Mouse (Mus musculus) urinary bladder, adult 18-20 months (tissue): ENCODE data around the gene Abcb11.
"Not testable (repeated sequence)": the region's sequence is repeated elsewhere in the genome, so short reads cannot be mapped to it uniquely, and the experiment has no call there.

Experiments used
- DNase-seq, 2 experiments: peaks; one replicate each; pipeline ENCODE4 v3.0.0; 2022; ENCODE audit warnings: low spot score in 2 of 2, mixed read lengths in 2 of 2

Abcb11 gene

DNA sequence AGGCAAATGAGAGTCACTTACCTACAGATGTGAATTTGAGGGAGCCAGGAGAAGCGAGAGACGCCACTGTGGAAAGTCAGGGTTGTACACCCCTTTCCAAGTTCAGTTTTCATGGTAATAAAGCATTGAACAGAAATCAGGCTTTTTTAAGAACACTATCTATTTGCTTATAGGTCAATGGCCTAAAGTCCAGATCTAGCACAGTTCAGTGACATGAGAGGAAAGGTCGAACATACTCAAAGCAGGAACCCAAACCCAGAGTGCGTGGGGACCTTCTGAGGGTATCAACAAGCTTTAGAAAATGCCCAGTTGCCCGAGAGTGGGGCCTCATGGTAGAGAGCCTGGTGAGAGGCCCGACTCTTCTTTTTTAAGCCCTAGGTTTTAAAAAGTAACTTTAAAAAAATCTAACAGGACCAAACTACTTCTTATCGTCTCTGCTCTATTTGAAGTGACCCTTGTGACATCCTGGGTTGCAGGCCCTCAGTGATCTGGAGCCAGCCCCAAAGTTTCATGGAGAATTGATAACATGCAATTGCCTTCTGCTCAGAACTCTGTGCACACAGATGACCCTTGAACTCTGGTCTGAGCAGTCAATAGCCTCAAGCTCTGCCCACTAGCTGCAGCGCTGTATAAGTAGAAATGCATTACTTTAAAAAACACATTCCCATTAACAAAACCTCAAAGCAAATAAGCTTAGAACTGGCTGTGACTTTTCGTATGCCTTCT, at the start of gene Abcb11:
Abcb11 (minus strand) TSS at position 121 of the 726 bp plus-strand sequence.
- no peak for DNase-seq

- no peak for DNase-seq
Measured at GRCm38 (mm10) chr2:69386118-69386871, 43.9 kb upstream of the Abcb11 start.

DNA sequence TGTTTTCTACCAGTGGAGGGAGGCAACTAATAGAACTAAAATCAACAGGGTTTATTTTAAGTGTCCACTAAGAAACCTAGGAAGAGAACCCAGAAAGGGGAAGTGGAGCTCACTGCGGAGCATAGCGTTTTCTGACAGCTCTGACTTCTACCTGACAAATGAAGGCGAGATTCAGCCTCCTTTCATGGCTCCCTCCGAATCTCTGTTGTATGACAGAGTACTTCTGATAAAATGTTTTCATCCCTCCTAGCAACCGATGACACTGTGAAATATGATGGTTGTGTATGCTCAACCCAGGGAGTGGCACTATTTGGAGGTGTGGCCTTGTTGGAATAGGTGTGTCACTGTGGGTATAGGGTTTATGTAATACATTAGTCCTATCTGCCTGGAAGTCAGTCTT, 40.4 kb upstream of the Abcb11 start:
- DNase-seq, result no peak

DNA sequence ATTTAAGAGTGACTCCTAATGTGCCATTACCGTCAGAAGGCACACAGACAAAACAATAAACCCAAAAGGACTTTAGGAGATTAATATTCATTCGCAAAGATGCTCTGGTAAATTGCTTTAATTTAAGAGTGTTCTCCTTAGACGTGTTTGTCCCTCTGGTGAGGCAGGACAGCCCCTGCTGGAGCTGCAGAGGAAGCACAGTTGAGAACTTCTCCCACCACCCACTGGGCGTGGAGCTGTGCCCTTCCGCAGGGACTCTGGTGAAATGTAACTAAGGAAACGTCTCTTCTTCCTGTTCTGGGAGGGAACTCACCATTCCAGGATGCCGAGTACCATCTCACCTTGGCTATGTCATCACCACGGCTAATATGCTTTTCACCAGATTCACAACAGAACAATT, 39.3 kb upstream of the Abcb11 start:
- no peak for DNase-seq

DNA sequence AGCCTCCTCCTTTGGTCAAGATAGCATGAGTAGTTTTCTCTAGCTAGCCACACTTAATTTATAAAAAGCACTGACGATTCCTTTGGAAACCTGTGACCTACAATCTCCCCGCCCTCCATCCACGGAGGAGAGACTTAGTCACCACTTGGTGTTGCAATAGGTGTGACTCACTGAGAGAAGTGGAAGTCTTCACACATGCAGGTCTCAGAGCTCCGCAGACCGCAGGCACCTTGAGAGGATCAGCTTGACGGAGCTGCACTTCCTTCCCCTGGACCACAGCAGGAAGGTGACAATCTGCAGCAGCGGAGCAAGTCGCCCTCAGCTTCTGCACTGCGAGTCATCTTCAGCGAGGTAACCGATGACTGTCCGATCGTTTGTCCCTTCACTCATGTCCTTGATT, 37.9 kb upstream of the Abcb11 start, which contains the start of gene Dhrs9:
Dhrs9 (plus strand) TSS at position 165 of the 400 bp plus-strand sequence.
- peak; percentile 40 to 59 for DNase-seq

DNA sequence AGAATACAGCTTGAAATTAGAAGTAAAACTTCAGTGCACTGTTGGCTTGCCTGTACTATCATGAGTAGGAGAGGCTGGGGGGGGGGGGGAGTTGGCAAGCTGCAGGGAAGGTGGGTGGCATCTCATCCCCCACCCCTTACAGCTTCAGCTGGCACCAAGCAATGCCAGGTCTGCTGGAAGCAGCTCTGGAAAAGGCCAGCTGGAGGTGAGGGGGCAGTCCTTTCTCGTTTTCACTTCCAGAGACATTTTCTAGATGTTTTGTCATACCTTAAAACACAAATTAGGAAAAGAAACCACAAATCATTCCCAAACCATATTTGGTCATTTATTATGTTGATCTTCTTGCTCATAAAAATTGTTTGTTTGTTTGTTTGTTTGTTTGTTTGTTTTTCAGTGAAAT, 37.4 kb upstream of the Abcb11 start:
- DNase-seq, result no peak

DNA sequence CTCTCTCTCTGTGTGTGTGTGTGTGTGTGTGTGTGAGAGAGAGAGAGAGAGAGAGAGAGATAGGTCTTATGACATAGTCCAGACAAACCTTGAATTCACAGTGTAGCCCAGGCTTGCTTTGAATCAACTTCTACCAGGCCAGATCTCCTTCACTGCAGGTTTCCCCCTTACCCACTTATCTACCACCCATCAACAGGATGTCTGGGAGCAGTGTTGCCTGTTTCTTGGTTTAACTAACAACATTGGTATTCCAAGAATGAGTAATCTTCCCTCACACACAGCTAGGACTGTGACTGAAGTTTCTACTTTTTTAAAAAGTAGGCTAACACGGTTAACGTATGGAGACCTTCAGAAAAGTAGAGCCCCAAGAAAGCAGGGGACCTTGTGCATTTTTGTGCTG, 34.4 kb upstream of the Abcb11 start:
- DNase-seq, result no peak

GRCm38 (mm10) chr2:69365275-69365674, 22.9 kb upstream of the Abcb11 start:
- no peak for DNase-seq

GRCm38 (mm10) chr2:69364831-69365230, 22.4 kb upstream of the Abcb11 start:
- no peak for DNase-seq

GRCm38 (mm10) chr2:69355402-69355801, 13.0 kb upstream of the Abcb11 start:
- not testable (repeated sequence) for DNase-seq

DNA sequence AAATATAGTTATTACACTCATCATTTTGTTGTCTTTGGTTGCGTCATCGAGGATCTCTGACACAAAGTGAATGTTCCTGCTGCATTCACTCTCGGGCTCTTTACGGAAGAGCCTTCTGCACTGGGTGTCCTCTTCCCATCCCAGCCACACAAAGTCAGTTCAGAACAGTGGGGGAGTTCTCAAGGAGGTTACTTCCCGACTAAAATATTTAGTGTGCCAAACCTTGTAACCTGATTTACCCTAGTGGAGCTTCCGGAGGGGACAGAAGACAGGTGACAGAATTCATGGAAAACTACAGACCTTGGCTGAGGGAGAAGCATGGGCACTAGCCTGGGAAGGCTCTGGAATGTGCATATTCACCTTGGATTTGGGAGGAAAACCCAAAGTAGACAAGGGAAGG, 910 bp downstream of the Abcb11 start:
- no peak for DNase-seq

- DNase-seq, result not testable (repeated sequence)
Measured at GRCm38 (mm10) chr2:69331523-69331922, 10.9 kb downstream of the Abcb11 start.

- no peak for DNase-seq
Measured at GRCm38 (mm10) chr2:69328509-69329163, 13.8 kb downstream of the Abcb11 start.

GRCm38 (mm10) chr2:69324881-69325660, 17.3 kb downstream of the Abcb11 start:
- DNase-seq, result no peak

- no peak for DNase-seq
Measured at GRCm38 (mm10) chr2:69323018-69323417, 19.4 kb downstream of the Abcb11 start.

DNA sequence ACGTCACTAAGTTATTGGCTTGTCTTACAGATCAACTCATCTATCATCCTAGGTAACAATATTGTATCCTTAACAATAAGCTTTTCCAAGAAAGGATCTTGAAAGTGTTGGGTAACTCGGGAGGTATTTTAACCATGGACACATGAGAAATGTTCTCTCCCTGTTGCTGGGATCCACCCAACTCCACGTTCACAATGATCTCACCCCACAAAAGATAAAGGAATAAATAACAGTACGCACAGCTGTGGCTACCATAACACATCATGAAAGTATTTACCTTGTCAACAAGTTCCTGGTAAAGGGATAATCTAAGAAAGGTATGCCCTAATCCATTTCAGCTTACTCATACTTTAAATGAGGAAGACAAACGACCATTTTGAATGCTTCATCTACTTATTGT, 21.0 kb downstream of the Abcb11 start:
- no peak for DNase-seq

DNA sequence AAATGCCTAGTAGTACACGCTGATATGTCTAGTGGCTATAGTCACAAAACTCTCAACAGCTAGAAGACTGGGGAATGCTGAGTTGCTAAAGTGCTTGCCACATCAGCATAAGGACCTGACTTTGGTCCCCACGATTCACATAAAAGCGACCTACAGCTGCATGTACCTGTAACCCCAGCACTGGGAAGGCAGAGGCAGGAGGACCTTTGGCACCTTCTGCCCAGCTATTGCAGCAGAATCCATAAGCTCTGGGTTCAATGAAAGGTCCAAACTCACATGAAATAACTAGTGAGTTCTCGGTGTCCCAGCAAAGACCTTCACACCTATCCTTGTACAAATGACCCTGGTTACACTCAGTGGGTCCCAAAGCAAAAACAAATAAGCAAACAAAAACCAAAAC, 31.1 kb downstream of the Abcb11 start:
- DNase-seq, result no peak

DNA sequence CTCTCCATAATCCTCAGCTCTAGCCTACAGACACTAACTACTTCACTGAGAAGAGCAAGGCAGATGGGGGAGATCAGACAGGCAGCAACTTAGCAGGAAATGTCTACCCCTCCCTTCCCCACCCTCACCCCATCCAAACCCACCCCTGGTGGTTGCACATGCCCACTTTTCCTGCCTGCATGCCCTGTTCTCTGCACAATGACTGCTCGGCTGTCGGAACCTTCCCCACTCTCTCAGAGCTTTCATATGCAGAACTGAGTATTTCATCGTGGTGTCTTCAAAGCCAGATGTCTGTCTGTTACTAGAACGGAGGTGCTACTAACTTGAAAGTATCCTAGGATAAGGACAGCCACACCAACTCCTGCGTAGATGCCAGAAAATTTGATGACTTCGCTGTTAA, 34.3 kb downstream of the Abcb11 start:
- DNase-seq, result no peak

GRCm38 (mm10) chr2:69300568-69300967, 41.8 kb downstream of the Abcb11 start:
- not testable (repeated sequence) for DNase-seq

GRCm38 (mm10) chr2:69294508-69294907, 47.9 kb downstream of the Abcb11 start:
- no peak for DNase-seq

DNA sequence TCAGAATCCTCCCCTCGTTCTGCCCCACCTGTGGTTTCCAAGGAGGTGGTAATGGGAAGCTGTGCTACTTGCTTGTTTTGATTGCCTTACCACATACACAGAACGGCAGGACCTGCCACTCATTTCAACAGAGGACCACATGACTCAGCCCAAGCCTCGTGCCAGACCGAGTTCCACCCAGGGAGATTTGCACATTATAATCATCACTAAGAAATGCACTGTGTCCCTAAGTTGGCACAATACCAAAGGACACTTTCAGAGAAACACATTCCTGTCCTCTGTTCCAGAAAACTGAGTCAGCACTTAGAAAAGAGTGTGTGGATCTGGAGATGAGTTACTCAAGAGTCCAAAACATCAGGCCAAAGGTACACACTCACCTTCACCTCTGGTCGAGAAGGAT, 53.4 kb downstream of the Abcb11 start:
- DNase-seq, result no peak

DNA sequence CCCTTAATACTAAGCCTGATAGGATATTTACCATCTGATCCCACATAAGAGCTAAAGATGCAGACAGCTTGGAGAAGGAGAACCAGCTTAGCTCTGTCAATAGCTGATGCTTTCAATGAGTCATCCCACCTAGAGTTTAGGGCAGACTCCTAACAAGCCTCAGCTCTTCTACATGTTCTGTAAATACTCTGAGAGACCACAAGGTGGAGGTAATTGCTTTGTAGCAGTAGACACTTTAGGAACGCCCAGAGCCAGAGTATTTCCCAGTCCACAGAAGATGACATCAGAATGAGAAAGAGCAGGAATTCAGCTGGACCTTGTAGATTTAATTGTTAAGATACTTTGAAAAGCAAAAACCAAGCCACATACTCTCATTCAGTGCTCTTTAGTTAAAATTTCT, 66.5 kb downstream of the Abcb11 start:
- DNase-seq, result no peak
